Mouse (Mus musculus) left cerebral cortex, postnatal 4 days (tissue): ENCODE results near the gene Ifrd1. TPM values are rescaled to one million over a fixed set of nuclear protein-coding genes. Genes with fewer than 3 reads are reported as not detected.

Source experiments
- microRNA-seq: library from miRNA; unstranded; fragments of <30 nt; microRNA quantifications from one replicate; pipeline ENCODE4 v1.2.0, GENCODE M21; 2022
- total RNA-seq, 2 experiments: library from RNA; stranded (reverse); gene quantifications; 2 replicates each; pipeline ENCODE4 v1.2.3; 2021

The Ifrd1 gene
- total RNA-seq, 2 experiments from 2014 or later = 112 to 125 TPM

Small RNAs within 50 kb of the gene (microRNA-seq; reads per million reads assigned to microRNA genes)
- 1.5 reads per million for gene Mir1938

Other genes with a start within 250 kb of the Ifrd1 start
- 10 to 100 TPM; 78.4 to 90.2 TPM for gene Arl4a, start 210.5 kb downstream of the Ifrd1 start, total RNA-seq
- gene Scin, start 114.3 kb downstream of the Ifrd1 start, total RNA-seq = under 1 TPM in 1 of 2 experiments, not detected in 1; 0.12 TPM
- under 1 TPM in 1 of 2 experiments, not detected in 1; 0.54 TPM for gene Lsmem1, start 49.0 kb downstream of the Ifrd1 start, total RNA-seq
- 10 to 100 TPM; 21.4 to 23.6 TPM for gene Zfp277, start 197.4 kb upstream of the Ifrd1 start, total RNA-seq
- 10 to 100 TPM; 61.4 to 62.9 TPM for gene Dock4, start 197.4 kb upstream of the Ifrd1 start, total RNA-seq